Mouse (Mus musculus) adrenal gland (tissue): ENCODE measurements around the gene Lim2.

Source experiments
- intact Hi-C: fragments of 180-260 bp; cut with DNase I; formaldehyde crosslinking; loops from one replicate; pipeline ENCODE4 v1.15.1; 2025

The Lim2 gene

DNA sequence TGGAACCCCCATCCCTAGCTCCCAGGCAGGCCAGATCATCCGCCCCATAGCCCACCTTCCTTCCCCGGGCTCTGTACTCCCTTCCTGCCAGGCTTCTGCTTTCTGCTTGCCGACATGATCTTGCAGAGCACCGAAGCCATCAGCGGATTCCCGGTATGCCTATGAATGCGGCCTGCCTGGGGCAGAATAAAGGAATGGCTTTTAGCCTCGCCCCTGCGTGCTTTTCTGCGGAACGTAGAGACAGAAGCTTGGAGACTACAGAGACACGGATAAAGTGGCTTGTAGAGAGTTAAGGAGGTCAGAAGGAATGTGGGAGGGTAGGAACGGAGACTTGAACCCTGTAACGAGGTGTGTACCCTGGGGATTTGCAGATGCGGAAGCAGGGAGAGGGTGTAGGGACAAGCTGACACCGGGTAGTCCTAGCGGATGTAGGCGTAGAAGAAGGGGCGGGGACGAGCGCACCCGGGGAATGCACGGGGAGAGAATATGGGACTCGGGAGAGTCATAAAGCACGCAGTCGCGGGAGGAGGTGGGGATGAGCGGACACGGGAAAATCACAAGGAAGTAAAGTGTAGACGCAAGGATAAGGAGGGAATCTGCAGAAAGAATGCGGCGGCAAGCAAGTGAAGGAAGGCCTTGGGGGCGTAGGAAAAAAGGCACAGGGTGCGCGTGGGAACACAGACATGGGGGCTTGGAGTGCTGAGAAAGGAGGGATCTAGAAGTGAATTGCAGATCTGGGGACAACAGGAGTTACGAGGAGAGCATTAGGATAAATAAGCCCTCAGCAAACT, 15.9 kb downstream of the Lim2 start:
- intact Hi-C loops: loop anchor here (5.0 to 10.0 kb wide), 2 partner anchors 134 to 139 kb away; partner anchors contain the start of gene Zfp719

GRCm38 (mm10) chr7:43443917-43444293, 16.4 kb downstream of the Lim2 start, which contains the start of the genes Etfb and Gm45233:
Gene Etfb (plus strand): TSS chr7:43444083.
Gene Gm45233 (plus strand): TSS chr7:43444128.
- intact Hi-C loops: loop anchor here (5.0 to 10.0 kb wide), 2 partner anchors 133 to 139 kb away; partner anchors contain the start of gene Zfp719

DNA sequence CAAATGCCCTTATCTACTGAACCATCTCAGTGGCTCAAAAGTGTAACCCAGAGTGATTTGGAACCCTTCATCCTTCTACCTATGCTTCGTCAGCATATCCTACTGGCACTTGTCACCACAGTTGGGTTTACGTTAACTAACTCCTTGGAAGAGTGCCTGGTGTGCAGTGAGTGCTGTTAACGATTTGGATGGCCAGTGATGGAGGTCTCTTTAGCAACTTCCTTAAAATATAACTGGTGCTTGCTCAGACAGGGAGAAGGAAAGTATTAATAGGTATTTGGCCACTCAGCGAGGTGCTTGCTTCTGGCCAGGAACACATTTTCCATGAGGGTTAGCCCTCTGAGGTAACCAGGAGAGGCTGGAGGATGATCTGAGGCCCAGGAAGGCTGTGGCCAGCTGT, 20.3 kb downstream of the Lim2 start:
- intact Hi-C loops: loop anchor here (10.0 kb wide), 1 partner anchor 143 kb away; no protein-coding TSS in a partner anchor

DNA sequence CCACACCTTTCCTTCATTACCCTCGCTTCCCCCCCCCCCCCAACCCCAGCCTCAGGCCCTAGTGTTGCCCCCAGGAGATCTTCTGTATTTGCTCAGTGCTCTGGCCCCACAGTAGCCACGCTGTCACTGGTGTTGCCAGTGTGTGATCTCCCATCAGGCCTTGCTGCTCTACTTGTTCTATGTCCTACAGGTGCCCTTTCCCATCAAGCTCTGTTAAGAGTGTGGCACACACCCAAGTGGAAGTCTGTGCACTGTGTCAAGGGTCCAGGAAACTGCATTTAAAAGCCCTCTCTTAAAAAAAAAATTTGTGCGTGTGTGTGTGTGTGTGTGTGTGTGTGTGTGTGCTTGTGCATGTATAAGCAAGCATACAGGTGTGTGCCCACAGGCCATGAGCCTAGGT, 20.8 kb downstream of the Lim2 start:
- intact Hi-C loops: loop anchor here (10.0 kb wide), 1 partner anchor 143 kb away; no protein-coding TSS in a partner anchor

DNA sequence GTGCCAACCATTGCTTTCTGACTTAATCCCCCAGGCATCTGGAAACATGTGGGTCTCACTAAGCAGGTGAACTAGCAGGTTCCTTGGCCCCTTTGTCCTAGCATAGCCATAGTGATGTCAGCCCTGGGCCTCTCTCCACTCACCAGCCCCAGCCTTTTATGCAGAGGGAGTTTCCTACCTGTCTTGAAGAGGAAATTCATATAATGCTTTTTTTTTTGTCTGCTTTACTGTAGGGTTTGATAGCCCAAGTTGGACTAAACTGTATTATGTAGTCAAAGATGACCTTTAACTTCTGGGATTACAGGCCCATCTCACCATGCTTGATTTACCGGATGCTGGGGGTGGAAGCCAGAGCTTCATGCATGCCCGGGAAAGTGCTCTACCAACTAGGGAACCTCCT, 22.3 kb downstream of the Lim2 start:
- intact Hi-C loops: loop anchor here (10.0 kb wide), 1 partner anchor 145 kb away; no protein-coding TSS in a partner anchor

DNA sequence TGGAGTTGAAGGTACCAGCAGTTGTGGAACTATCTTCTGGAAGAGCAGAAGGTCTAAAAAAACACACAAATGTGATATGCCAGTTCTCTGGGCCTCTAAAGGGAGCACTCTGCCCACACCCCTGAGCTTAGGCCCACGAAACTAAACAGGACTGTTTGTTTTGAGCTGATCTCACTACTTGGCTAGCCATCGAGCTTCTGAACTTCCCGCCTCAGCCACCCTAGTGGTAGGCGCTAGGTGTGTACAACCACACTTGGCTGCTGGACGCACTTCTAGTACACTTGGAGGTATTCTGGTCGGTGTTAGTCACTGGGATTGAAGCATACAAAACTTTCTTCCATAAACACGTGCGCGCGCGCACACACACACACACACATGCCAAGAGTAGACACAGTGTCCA, 24.3 kb downstream of the Lim2 start:
- intact Hi-C loops: no loop called here

DNA sequence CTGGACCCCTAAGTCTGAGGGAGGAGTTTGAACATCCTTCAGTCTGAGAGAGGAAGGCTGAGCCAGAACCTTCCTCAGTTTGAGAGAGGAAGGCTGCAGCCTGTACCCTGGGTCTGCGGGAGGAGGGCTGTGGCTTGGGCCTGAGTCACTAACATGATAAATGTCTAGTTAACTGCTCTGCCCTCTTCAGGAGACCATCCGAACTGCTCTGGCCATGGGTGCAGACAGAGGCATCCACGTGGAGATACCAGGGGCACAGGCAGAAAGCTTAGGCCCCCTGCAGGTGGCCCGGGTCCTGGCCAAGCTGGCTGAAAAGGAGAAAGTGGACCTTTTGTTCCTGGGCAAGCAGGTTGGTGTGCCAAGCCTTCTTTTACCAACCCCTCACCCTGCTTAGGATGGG, 25.1 kb downstream of the Lim2 start:
- intact Hi-C loops: no loop called here

DNA sequence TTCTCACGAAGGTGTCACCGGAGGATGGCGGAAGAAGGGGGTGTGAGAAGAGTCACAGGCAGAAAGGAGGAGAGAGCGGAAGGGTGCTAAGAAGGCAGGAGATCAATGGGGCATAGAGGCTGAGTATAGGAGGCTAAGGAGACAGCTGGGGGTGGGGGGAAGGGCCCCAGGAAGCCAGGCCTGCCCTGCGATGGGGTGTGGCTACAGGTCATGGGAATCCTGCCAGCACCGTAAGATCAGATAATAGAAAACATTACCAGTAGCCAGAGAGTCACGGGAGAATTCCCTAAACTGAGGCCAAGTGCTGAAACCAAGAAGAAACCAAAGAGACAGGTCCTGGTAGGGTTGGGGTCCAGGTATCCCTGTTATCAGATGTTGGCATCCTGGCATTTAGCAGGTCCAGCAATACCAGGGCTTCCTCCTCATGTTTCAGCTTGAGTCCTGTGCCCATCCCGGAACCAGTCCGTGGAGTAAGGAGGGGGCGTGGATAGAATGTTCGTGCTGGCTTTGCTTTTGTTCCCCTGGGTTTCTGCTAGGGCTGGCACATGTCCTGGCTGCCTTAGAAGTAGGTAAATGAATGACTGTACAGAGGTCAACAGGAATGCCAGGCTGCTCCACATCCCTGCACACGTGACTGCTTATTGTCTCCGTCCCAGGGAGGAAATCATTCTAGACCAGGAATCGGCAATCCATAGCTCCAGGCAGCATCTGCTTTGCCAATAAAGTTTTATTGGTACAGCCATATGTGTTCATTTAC, 26.3 kb downstream of the Lim2 start:
- intact Hi-C loops: no loop called here

GRCm38 (mm10) chr7:43454371-43454770, 26.9 kb downstream of the Lim2 start:
- intact Hi-C loops: no loop called here

- intact Hi-C loops: no loop called here
Observed at GRCm38 (mm10) chr7:43462851-43463250, 35.4 kb downstream of the Lim2 start, which contains the start of gene Vsig10l. Gene Vsig10l (plus strand): TSS chr7:43463151.

- intact Hi-C loops: no loop called here
Observed at GRCm38 (mm10) chr7:43463976-43464375, 36.5 kb downstream of the Lim2 start.

DNA sequence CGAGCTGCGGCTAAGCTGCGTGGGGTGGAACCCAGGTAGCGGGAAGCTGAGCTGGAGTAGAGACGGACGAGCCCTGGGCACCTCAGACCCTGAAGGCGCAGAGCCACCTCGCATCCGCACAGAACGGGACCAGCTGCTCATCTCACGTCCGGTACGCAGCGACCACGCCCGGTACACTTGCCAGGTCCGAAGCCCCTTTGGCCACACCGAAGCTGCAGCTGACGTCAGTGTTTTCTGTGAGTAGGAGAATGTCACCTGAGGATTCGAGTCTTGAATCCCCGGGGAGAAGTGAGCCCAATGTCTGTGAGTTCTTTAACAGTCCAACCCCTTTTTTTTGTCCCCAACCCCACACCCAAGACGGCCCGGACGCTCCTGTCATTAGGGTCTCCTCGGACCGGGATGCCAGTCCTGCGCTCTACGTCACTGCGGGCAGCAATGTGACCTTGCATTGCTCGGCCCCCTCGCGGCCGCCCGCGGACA, 37.4 kb downstream of the Lim2 start:
- intact Hi-C loops: no loop called here

- intact Hi-C loops: loop anchor here (2.0 kb wide), 1 partner anchor 43 kb away; no protein-coding TSS in a partner anchor
Observed at GRCm38 (mm10) chr7:43465344-43466098, 38.1 kb downstream of the Lim2 start.

DNA sequence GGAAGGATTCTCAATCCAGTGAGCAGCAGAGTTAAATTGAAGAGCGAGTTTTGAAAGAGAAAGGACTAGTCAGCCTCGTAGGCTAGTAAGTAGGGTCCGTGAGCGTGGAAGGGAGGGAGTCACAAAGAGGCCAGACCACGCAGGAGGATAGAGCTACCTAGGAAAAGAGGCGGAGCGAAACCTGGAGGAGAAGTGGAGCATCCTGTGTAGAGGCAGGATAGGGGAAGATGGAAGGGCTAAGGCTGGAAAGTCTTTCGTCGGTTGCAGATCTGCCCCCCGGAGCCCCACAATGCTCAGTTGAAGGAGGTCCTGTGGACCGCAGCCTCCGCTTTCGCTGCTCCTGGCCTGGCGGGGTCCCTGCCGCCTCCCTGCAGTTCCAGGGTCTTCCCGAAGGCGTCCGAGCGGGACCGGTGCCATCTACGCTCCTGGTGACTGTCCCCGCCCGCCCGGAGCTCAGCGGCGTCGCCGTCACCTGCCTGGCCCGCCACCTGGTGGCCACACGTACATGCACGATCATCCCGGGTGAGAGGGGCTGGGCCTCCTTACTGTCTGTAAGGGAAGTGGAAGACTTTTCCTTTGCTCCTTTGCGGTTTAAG, 38.7 kb downstream of the Lim2 start:
- intact Hi-C loops: loop anchor here (2.0 kb wide), 1 partner anchor 43 kb away; no protein-coding TSS in a partner anchor

- intact Hi-C loops: no loop called here
Observed at GRCm38 (mm10) chr7:43470373-43470772, 42.9 kb downstream of the Lim2 start.

DNA sequence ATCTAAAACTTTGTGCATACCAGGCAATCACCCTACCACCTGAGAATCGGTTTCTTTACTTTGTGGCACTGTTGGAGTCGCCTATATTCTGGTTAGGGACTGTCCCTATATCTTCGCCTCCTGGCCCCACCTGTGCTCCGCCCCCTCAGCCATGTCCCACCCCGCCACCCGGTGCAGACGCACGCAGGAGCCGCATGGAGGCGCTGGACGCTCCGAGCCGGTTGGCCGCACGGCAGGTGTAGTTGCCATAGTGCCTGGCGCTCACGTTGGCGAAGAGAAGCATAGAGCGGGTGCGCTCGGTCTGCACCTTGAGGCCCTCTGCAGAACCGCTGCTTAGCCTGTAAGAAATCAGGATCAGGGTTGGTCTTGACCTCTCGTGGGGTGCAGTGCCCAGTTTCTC, 48.2 kb downstream of the Lim2 start:
- intact Hi-C loops: no loop called here

- intact Hi-C loops: no loop called here
Observed at GRCm38 (mm10) chr7:43476376-43476775, 48.9 kb downstream of the Lim2 start.

GRCm38 (mm10) chr7:43481191-43481590, 53.7 kb downstream of the Lim2 start:
- intact Hi-C loops: no loop called here

GRCm38 (mm10) chr7:43482090-43482716, 54.7 kb downstream of the Lim2 start:
- intact Hi-C loops: no loop called here

- intact Hi-C loops: no loop called here
Observed at GRCm38 (mm10) chr7:43483236-43483635, 55.8 kb downstream of the Lim2 start.
